Mouse (Mus musculus) neural tube, embryonic 15.5 days (tissue): ENCODE data around the gene Fam172a. TPM values are rescaled to one million over a fixed set of nuclear protein-coding genes. Genes with fewer than 3 reads are reported as not detected.

Experiments
- ATAC-seq: fragments of 200-750 bp; cut with Nextera tagmentation; 2 replicates; pipeline ENCODE4 v1.8.0; 2017; ENCODE audit warnings: mild to moderate bottlenecking, moderate TSS enrichment, moderate library complexity; ENCODE audit not compliant: low FRiP score
- H3K27ac ChIP-seq: fragments of 300-500 bp; sonication (generic); replicated peaks from 2 replicates; pipeline ENCODE4 v1.5.1; 2015; ENCODE audit warnings: mild to moderate bottlenecking, inconsistent platforms
- H3K27me3 ChIP-seq: fragments of 300-500 bp; sonication (generic); replicated peaks from 2 replicates; pipeline ENCODE4 v1.6.1; 2015; ENCODE audit warnings: inconsistent platforms
- H3K36me3 ChIP-seq: fragments of 300-500 bp; sonication (generic); 2 replicates; pipeline ENCODE4 v1.6.1; 2015; ENCODE audit warnings: inconsistent platforms
- H3K4me1 ChIP-seq: fragments of 300-500 bp; sonication (generic); 2 replicates; pipeline ENCODE4 v1.6.1; 2015; ENCODE audit warnings: inconsistent platforms
- H3K4me2 ChIP-seq: fragments of 300-500 bp; sonication (generic); 2 replicates; pipeline ENCODE4 v1.6.1; 2015; ENCODE audit warnings: inconsistent platforms, mild to moderate bottlenecking, moderate library complexity
- H3K4me3 ChIP-seq: fragments of 300-500 bp; sonication (generic); replicated peaks from 2 replicates; pipeline ENCODE4 v1.5.1; 2015; ENCODE audit warnings: mild to moderate bottlenecking, inconsistent platforms
- H3K9ac ChIP-seq: fragments of 300-500 bp; sonication (generic); replicated peaks from 2 replicates; pipeline ENCODE4 v1.6.1; 2015; ENCODE audit warnings: mild to moderate bottlenecking, inconsistent platforms
- H3K9me3 ChIP-seq: fragments of 300-500 bp; sonication (generic); replicated peaks from 2 replicates; pipeline ENCODE4 v1.6.1; 2016; ENCODE audit warnings: inconsistent platforms
- WGBS: fragments of 180-500 bp; shearing (Covaris S2); methylation state at CpG from one replicate; pipeline ENCODE4 v1.1.7; 2015; ENCODE audit warnings: mixed read lengths; 5-methylcytosine and 5-hydroxymethylcytosine counted together
- polyA plus RNA-seq: library from polyadenylated mRNA; unstranded; fragments of >200 nt; fragmentation: Nextera tagmentation; extraction: Ambion mirVana; gene quantifications from 2 replicates; pipeline ENCODE4 v1.2.1, GENCODE M21; 2015

Fam172a gene
- polyA plus RNA-seq, 1 experiment from 2014 or later, result 39.5 TPM

DNA sequence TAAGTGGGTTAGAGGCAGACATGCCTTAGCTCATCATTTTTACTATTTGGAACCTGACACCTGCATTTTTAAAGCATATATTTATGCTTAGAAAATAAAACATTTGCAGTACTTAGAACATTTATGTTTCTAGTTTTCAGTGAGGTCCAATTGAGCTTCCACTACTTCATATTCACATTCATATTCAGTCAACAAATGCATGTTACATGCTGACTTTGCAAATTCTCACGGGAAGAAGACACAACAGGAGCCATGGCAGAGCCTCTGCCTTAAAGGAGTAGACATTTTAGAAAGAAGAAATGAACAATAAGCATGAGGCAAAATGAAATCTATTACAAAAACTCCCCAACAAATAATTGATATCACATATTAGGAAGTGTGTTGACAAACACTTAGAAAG lies 416.9 kb downstream of the Fam172a start:
- H3K27me3 ChIP-seq, result no peaks in the 10 kb centered on the region
- no peaks in the 10 kb centered on the region for H3K9me3 ChIP-seq
- H3K4me1 ChIP-seq, result no peaks in the 10 kb centered on the region
- no peak for ATAC-seq
- no peak overlapping the region for H3K27ac ChIP-seq
- 73% methylated on average over 1 of the region's 1 CpGs for WGBS
- no peak overlapping the region for H3K9ac ChIP-seq
- H3K4me3 ChIP-seq, result no peak overlapping the region
- no peaks in the 10 kb centered on the region for H3K36me3 ChIP-seq
- H3K4me2 ChIP-seq, result no peak overlapping the region

- no peak overlapping the region for H3K4me2 ChIP-seq
- H3K27me3 ChIP-seq, result no peaks in the 10 kb centered on the region
- H3K9ac ChIP-seq, result no peak overlapping the region
- no peaks in the 10 kb centered on the region for H3K9me3 ChIP-seq
- 94% methylated on average over 7 of the region's 7 CpGs for WGBS
- H3K4me3 ChIP-seq, result no peak overlapping the region
- H3K36me3 ChIP-seq, result no peaks in the 10 kb centered on the region
- no peak overlapping the region for H3K27ac ChIP-seq
- H3K4me1 ChIP-seq, result no peaks in the 10 kb centered on the region
- ATAC-seq, result no peak
Observed at GRCm38 (mm10) chr13:78121991-78122390, 420.2 kb downstream of the Fam172a start.

DNA sequence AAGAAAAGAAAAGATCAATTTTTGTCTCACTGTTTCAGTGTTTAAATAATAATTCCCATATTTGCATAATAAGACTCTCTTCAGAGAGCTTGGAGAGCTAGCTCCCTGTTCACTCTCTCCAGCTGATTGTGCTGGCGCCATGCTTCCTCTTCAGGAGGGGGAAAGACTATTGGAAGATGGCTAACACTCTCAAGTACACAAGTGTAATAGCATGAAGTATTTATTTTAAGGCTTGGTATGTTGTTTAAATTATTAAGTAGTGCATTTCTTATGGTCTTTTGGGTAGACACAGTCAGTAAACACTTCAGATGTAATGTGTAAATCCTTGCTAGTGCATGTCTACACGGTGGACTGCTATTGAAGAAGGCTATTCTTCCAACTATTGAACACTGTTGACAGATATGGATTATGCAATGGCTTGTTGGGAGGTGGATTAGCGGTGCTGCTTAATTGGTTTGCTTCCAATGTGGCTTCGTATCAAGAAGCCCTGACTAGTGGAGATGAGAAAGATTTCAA lies 422.1 kb downstream of the Fam172a start:
- H3K9ac ChIP-seq, result no peak overlapping the region
- 91% methylated on average over 4 of the region's 4 CpGs for WGBS
- no peaks in the 10 kb centered on the region for H3K36me3 ChIP-seq
- no peak for ATAC-seq
- H3K27ac ChIP-seq, result no peak overlapping the region
- no peak overlapping the region for H3K4me3 ChIP-seq
- no peaks in the 10 kb centered on the region for H3K27me3 ChIP-seq
- no peak overlapping the region for H3K4me2 ChIP-seq
- no peaks in the 10 kb centered on the region for H3K9me3 ChIP-seq
- H3K4me1 ChIP-seq, result no peaks in the 10 kb centered on the region

- Histone ChIP-seq H3K9me3 (no peaks in the 10 kb centered on the region), H3K27me3 (no peaks in the 10 kb centered on the region), H3K4me2 (no peak overlapping the region), H3K9ac (no peak overlapping the region), H3K36me3 (no peaks in the 10 kb centered on the region), H3K4me1 (peaks cover 4% of the 10 kb centered on the region; the same call in 1 of the 2 replicates), H3K4me3 (no peak overlapping the region), H3K27ac (no peak overlapping the region)
- ATAC-seq, result no peak
- WGBS, result 75% methylated on average over 5 of the region's 5 CpGs
Observed at GRCm38 (mm10) chr13:78157465-78157864, 455.6 kb downstream of the Fam172a start.

- Histone ChIP-seq H3K4me1 (peaks cover 13% of the 10 kb centered on the region), H3K9ac (no peak overlapping the region), H3K27ac (no peak overlapping the region), H3K36me3 (no peaks in the 10 kb centered on the region), H3K9me3 (no peaks in the 10 kb centered on the region), H3K4me3 (no peak overlapping the region), H3K27me3 (peaks cover 9% of the 10 kb centered on the region; the same call in 1 of the 2 replicates), H3K4me2 (no peak overlapping the region)
- ATAC-seq, result peak; percentile 67
- WGBS, result 6% methylated on average over 2 of the region's 2 CpGs
Observed at GRCm38 (mm10) chr13:78162149-78162548, 460.3 kb downstream of the Fam172a start.

DNA sequence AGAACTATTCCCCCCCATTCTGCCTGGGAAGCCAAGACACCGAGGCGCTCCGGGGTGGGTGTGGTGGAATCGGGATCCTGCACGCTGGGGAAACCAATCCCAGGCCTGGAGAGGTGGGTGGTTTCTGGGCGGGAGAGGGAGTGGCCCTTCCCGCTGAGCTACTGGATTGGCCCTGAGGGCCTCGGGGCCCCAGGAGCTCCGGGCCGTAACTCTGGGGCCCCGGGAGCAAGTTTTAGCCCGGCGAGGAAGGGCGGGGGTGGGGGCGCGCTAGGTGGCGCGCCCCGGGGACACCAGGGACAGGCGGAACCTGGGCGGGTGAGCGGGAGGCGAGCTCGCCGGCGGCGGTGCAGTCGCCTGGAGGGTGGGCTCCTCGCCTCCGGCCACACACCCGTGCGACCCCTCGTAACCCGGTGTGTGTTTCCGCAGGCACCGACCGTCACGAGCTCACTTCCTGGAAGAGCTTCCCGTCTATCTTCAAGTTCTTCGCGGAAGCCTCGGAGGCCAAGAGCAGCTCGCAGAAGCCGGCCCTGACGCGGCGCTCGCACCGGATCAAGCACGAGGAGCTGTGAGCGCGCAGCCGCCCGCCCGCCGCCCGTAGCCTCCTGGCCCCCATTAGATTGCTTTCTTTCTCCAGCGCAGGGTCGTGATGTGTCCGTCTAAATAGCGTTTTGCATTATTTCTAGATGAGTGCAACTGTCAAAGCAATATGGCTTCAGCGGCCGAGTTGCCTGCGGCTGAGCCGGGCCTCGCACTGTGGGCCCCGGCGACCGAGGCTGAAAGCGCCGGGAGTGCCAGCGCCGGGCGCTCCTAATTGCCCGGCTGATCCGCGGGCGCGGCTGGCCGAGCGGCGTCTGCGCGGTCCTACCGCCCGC lies 461.5 kb downstream of the Fam172a start:
- Histone ChIP-seq H3K36me3 (no peaks in the 10 kb centered on the region), H3K27me3 (peaks cover 12% of the 10 kb centered on the region; the same call in 1 of the 2 replicates), H3K9me3 (no peaks in the 10 kb centered on the region), H3K4me1 (peaks cover 13% of the 10 kb centered on the region), H3K27ac (peak overlapping the region; percentile 83), H3K4me2 (peak overlapping the region; percentile 94), H3K4me3 (peak overlapping the region; percentile 74), H3K9ac (peak overlapping the region; percentile 70)
- under 1% methylated on average over 85 of the region's 86 CpGs for WGBS
- peak; percentile 92 for ATAC-seq

- H3K36me3 ChIP-seq, result no peaks in the 10 kb centered on the region
- H3K9ac ChIP-seq, result no peak overlapping the region
- ATAC-seq, result no peak
- H3K9me3 ChIP-seq, result no peaks in the 10 kb centered on the region
- H3K4me1 ChIP-seq, result peaks cover 13% of the 10 kb centered on the region
- no peak overlapping the region for H3K4me3 ChIP-seq
- no peak overlapping the region for H3K27ac ChIP-seq
- no peak overlapping the region for H3K4me2 ChIP-seq
- H3K27me3 ChIP-seq, result peaks cover 18% of the 10 kb centered on the region
Observed at GRCm38 (mm10) chr13:78164941-78165340, 463.1 kb downstream of the Fam172a start.

DNA sequence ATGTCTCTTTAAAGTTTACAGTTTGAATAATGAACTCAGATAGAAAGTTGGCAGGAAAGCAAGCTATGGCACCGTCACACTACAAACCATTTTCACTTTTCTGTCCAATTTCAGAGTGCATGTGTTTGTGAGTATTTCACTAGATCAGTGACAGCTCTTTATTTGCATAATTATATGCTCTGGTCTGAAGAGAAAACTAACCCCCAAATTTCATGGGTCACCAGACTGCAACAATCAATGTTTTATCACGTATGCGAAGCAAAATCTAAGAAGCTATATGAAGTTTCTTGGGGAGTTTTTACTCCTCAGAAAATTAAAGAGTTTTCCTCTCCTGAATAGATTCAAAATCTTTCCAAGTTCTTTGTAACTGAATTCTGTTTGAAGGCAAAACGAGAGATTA lies 466.3 kb downstream of the Fam172a start:
- Histone ChIP-seq H3K9me3 (no peaks in the 10 kb centered on the region), H3K9ac (no peak overlapping the region), H3K4me1 (peaks cover 9% of the 10 kb centered on the region), H3K27me3 (peaks cover 39% of the 10 kb centered on the region), H3K36me3 (no peaks in the 10 kb centered on the region), H3K4me2 (no peak overlapping the region), H3K4me3 (no peak overlapping the region), H3K27ac (no peak overlapping the region)
- WGBS, result 30% methylated on average over 4 of the region's 4 CpGs
- ATAC-seq, result no peak

DNA sequence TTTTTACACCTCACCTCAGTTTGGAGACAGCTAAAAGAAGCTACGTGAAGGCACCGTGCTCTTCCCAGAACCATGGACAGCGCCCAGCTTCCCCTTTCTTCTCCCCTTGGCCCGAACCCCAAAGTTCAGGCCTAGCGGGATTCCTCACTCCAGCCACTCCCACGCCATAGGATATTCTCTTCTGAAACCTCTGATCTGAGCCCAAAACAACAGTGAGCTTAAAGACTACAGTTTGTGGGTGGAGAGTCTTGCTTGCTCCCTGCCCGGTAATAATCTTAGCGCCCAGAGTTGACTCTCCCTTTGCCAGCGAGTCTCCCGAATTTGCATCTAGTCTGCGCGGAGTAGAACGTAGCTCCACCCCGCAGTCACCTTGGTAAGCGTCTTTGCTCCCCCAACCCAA lies 469.5 kb downstream of the Fam172a start:
- H3K4me2 ChIP-seq, result peak overlapping the region; percentile 27
- no peak overlapping the region for H3K27ac ChIP-seq
- 0 out of 2 replicates have a peak overlapping the region, but pooled peaks have one; percentile 6 for H3K4me3 ChIP-seq
- H3K27me3 ChIP-seq, result peaks cover 45% of the 10 kb centered on the region
- H3K36me3 ChIP-seq, result no peaks in the 10 kb centered on the region
- no peaks in the 10 kb centered on the region for H3K9me3 ChIP-seq
- no peak for ATAC-seq
- WGBS, result 8% methylated on average over 15 of the region's 15 CpGs
- H3K4me1 ChIP-seq, result peaks cover 7% of the 10 kb centered on the region; the same call in 1 of the 2 replicates
- H3K9ac ChIP-seq, result no peak overlapping the region

GRCm38 (mm10) chr13:78171984-78172636 lies 470.3 kb downstream of the Fam172a start:
- peaks cover 51% of the 10 kb centered on the region for H3K27me3 ChIP-seq
- no peak overlapping the region for H3K4me3 ChIP-seq

GRCm38 (mm10) chr13:78172861-78173260 lies 471.0 kb downstream of the Fam172a start:
- Histone ChIP-seq H3K27ac (no peak overlapping the region), H3K9ac (no peak overlapping the region), H3K36me3 (no peaks in the 10 kb centered on the region), H3K27me3 (peaks cover 48% of the 10 kb centered on the region), H3K4me3 (no peak overlapping the region), H3K4me2 (no peak overlapping the region), H3K4me1 (peaks cover 7% of the 10 kb centered on the region; the same call in 1 of the 2 replicates), H3K9me3 (no peaks in the 10 kb centered on the region)
- ATAC-seq, result no peak
- WGBS, result 15% methylated on average over 3 of the region's 3 CpGs

More at GRCm38 (mm10) chr13:78171984-78172636, 470.3 kb downstream of the Fam172a start:
- Histone ChIP-seq H3K9ac (no peak overlapping the region), H3K4me1 (peaks cover 7% of the 10 kb centered on the region; the same call in 1 of the 2 replicates), H3K36me3 (no peaks in the 10 kb centered on the region), H3K9me3 (no peaks in the 10 kb centered on the region), H3K27ac (no peak overlapping the region), H3K4me2 (peak overlapping the region; percentile 42)
- ATAC-seq, result peak; percentile 76; the same call in 1 of the 2 replicates
- 6% methylated on average over 17 of the region's 17 CpGs for WGBS
